Mouse (Mus musculus) layer of hippocampus, postnatal 10 days (tissue): ENCODE results near the gene Hdac4. TPM values are rescaled to one million over a fixed set of nuclear protein-coding genes. Genes with fewer than 3 reads are reported as not detected.

Experiments used
- DNase-seq, 2 experiments: peaks; one replicate each; pipeline ENCODE4 v3.0.0; 2021; ENCODE audit warnings: low spot score in 2 of 2
- total RNA-seq, 2 experiments: library from RNA; stranded (reverse); gene quantifications; 2 replicates each; pipeline ENCODE4 v1.2.3; 2021

Hdac4 gene
- total RNA-seq, 2 experiments from 2014 or later: 82.4 to 96.9 TPM

- no peak for DNase-seq
Measured at GRCm38 (mm10) chr1:92033463-92033862, 162.0 kb downstream of the Hdac4 start.

DNA sequence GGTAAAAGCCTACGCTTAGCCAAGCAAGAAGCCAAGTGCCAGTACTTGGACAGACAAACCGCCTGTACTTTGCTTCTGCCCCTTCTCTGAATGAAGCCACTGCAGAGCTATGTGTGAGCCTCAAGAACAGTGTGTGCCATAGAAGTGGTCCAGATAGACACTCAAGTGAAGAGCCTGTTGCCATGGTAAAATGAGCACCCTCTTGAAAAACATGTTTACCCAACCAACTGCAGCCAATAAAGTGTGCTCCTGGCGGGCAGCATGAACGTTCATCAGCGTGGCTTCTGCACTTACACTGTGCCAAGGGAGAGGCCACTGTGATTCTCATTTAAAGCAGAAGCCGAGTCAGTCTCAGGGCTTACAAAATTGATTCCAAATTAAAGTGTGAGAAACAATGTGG lies 165.0 kb downstream of the Hdac4 start:
- peak in 1 of 2 experiments; percentile 28 for DNase-seq

GRCm38 (mm10) chr1:92028158-92028557 lies 167.3 kb downstream of the Hdac4 start:
- no peak for DNase-seq

DNA sequence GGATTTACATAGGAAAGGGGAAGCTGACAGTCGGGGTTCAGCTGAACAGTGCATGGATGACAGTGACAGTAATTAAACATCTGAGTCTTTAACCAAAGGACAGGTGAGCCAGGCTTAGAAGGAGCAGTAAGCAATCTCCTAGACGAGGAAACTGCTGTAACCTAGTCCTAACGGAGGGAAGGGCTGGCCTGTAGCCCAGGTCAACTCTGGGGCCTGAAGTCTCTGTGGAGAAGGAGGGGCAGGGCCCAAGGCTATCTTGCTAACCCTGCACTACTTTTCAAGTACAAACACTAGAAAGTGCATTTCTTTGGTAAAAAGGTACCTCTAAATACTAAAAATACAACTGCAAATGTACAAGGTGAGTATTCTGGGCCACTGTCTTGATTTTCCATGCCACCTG lies 169.1 kb downstream of the Hdac4 start:
- no peak for DNase-seq

GRCm38 (mm10) chr1:92023906-92024305 lies 171.6 kb downstream of the Hdac4 start:
- DNase-seq: no peak

DNA sequence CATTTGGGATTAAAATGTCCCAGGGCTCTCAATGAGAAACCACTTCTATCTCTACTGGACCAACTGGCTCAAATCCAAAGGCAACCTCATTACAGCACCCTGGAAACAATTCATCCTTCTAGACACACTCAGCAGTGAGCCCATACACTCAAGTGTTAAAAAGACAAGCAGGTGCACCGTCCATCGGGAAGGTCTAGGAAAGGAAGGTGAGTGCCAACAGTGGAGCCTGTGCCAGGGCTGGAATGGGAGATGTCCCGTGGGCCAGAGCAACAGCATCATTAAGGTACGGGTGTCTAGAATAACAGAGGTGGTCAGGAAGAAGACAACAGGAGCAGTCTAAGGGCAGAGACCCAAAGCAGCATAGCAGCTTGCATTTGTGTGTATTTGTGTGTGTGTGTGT lies 173.5 kb downstream of the Hdac4 start:
- no peak for DNase-seq

- DNase-seq: no peak
Measured at GRCm38 (mm10) chr1:92015938-92016672, 179.4 kb downstream of the Hdac4 start.

DNA sequence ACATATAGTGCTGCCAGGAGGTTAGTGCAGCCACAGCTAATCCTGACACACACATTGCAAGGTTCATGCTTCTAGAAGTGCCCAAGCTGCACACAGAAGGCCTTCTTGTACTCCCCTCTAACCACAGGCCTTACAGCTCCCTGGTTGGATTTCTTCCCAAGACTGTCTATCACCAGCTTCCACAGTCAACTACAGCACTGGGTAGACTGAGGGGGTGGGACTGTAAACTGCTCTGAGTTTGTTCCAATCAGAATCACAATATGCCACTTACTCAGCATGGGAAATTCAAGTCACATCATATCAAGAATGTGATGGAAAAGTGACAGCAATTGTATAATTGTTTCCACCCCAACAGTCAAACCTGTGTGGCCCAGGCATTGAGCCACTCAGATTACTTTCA lies 180.2 kb downstream of the Hdac4 start:
- no peak for DNase-seq

GRCm38 (mm10) chr1:92014496-92014895 lies 181.0 kb downstream of the Hdac4 start:
- no peak for DNase-seq

DNA sequence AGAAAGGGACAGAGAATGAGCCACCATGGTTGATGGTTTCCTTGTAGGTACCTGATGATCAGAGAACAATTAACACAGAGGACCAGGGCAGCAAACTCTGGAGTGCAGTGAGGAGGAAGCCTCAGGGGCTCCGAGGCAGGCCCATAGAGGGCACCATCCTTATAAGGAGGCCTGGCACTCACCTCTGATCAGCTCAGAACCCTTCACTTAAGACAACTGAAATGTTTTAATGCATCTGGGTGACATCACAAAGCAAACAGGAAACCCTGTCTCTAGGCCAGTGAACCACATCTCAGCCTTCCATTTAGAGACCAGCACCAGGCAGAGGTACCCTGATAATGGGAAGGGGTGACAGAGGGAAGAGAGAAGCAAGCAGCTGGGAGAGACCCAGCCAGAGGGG lies 188.8 kb downstream of the Hdac4 start:
- no peak for DNase-seq

DNA sequence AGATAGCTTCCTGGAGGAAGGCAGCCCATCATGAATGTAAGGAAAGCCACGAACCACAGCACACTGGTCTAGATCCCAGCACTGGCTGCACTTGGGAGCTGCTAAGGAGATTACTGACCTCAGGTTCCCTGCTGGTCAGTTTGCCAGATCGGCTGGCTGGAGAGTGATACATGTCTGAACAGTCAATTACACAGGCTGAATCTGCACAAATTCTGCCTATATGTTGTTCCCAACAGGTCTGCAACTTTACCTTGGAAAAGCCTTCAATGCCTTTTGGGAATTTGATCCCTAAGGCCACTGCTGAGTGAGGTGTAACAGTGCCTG lies 189.9 kb downstream of the Hdac4 start:
- DNase-seq: no peak

DNA sequence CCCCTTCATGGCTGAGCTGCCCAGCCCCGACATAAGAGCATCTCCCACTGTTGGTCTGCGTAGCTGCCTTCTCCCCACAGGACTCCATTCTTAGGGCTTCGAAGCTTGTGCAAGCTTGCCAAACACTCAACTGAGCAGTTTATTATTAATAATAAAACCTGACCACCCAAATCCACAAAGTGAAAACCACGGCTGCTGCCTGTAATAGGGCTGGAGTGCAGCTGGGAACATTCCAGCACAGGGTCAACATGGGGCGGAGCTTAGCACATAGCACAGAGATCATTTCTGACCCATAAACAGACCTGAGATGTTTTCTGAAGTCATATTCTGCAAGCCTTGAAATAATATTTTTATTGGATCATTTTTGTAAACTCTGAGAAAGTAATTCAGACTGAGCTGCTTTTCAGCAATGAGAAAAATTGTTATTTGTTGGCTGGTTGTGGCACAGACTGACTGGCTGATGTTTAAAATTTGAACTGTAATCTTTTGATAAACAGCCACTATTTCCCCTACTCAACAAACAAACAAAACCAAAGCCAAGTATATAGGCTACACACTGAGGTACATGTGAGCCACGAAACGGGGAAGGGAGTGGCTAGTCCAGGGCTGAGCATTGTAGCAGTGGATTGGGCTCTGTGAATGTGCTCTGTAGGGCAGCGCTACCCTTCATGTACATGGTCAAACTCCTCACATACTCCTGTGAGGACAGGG lies 190.4 kb downstream of the Hdac4 start:
- no peak for DNase-seq

DNA sequence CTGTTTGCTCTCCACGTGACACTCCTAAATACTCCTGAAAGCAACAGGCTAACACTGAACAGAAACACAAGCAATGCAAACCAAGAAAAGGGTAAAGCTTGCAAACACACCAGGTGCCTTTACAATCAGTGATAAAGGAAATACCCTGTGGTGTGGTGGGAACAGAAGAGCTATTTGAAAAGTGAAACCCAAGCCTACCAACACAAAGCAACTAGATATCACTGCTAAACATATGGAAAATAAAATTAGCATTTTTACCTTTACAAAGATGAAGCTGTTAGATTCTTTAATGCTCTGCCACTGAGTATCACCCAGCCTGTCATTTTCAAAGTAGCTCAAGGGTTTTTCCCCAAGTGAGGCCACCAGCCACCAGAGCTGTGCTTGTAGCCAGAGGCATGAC lies 191.4 kb downstream of the Hdac4 start:
- DNase-seq: no peak

- no peak for DNase-seq
Measured at GRCm38 (mm10) chr1:92000226-92000625, 195.3 kb downstream of the Hdac4 start.

- no peak for DNase-seq
Measured at GRCm38 (mm10) chr1:91993658-91994165, 201.8 kb downstream of the Hdac4 start.

DNA sequence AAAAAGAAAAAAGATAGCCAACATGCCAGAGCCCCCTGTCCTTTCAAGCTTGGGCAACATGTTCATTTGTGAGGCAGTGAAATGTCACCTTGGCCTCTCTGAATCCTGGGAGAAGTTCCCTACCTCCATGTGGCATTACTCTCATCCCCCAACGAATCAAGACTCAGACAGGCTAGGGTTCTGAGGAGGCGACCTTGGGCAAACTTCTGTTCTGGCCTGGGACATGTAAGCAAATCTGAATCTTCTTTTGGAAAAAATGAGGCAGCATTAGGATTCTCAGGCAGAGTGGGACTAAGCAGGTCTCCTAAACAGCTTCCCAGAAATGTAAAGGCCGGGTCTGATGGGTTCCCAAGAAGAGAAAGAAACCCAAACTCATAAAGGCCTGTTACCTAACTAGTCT lies 202.8 kb downstream of the Hdac4 start:
- no peak for DNase-seq

DNA sequence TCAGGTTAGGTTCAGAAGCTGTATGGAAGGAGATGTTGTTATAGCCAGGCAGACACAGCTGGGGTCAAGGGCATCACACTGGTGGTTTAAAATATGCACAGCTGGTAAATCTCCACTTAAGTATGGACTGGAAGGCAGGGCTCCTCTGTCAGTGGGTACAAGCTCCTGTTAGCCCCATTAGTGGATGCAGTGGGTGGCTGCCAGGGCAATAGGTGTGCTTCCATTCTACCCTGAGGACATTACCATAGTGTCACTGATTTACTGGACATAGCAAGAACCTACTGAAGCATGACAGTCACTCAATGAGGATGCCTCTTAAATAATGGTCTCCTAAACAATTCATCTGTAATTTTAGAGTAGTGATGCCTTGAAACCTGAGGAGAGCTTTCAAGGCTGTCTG lies 203.9 kb downstream of the Hdac4 start:
- DNase-seq: no peak

GRCm38 (mm10) chr1:91990852-91991251 lies 204.6 kb downstream of the Hdac4 start:
- DNase-seq: no peak

DNA sequence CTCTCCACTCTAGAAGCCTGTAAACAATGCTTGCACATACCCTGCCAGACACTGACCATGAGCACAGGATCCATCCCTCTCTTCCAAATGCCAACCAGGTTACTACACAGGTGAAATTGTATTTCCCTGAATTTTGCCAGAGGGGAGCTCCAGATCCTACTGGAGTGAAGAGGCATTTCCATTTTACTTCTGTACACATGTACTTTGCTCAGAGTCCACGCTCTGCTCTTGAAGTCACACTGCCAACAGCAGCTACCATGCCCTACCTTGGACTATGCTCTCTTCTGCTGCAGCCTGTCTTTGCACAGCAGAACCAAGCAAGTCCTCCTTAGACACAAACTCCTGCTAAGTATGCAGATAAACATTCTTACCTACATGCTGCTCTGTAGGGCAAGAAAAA lies 206.6 kb downstream of the Hdac4 start:
- DNase-seq: no peak

- peak in 1 of 2 experiments; percentile 32 for DNase-seq
Measured at GRCm38 (mm10) chr1:91987431-91987830, 208.1 kb downstream of the Hdac4 start.

- DNase-seq: no peak
Measured at GRCm38 (mm10) chr1:91985783-91986182, 209.7 kb downstream of the Hdac4 start.

DNA sequence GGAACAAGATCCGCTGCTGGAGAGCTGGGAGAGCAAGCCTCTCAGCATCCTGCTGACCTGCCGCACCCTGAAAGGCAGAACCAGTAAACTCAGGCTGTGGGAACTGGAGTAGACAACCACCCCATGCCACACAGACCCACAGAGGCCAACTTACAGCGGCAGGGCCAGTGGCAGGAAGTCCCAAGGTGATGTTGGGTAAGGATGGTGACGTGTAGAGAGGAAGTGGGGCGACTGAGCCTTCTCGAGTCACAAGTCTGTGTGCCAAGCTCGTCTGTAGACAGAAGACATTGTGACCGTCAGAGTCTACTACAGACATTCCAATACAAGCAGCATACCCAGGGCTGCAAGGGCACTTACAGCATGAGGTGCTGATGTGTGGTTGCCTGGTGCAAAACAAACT lies 211.0 kb downstream of the Hdac4 start:
- no peak for DNase-seq

DNA sequence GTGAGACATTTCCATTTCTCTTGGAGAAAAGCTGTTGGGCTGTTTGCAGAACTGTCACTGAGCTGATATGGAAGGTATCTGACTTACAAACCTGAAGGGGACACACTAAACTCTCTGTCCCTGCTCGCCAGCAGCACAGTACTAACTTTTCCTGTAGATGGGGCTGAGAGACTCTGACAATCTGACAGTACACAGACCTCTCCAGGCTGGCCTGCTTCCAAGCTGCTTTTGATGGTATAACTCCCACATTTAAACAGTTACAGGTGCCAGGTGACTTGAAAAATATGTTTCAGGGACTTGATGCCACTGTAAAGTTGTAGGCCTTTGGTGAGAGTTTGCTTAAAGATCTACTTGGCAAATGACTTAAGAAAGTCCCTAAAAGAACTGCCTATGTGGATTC lies 214.1 kb downstream of the Hdac4 start:
- no peak for DNase-seq
